Mouse (Mus musculus) frontal cortex, adult 2 months (tissue): ENCODE results near the gene Helt. TPM values are rescaled to one million over a fixed set of nuclear protein-coding genes. Genes with fewer than 3 reads are reported as not detected.

ENCODE experiments used
- polyA plus RNA-seq: library from polyadenylated mRNA; depleted of rRNA; stranded (reverse); fragments of >200 nt; gene quantifications from 2 replicates; pipeline ENCODE4 v1.2.3, GENCODE M21; 2012; rRNA removed

Gene Helt
- polyA plus RNA-seq, 1 experiment, result 0.18 TPM

Other genes with a start within 250 kb of the Helt start
- 14.8 and 16.8 TPM in 2 replicates for gene Cfap97, start 142.9 kb downstream of the Helt start, polyA plus RNA-seq
- 26.9 and 30.1 TPM in 2 replicates for gene Snx25, start 142.5 kb downstream of the Helt start, polyA plus RNA-seq
- gene Slc25a4, start 83.4 kb downstream of the Helt start, polyA plus RNA-seq, result 634 and 635 TPM in 2 replicates
- gene Acsl1, start 176.4 kb upstream of the Helt start, polyA plus RNA-seq, result 31.7 and 36.2 TPM in 2 replicates